Mouse (Mus musculus): Measurements from ENCODE around the gene Nectin3. TPM values are rescaled to one million over a fixed set of nuclear protein-coding genes. Genes with fewer than 3 reads are reported as not detected.

Gene Nectin3
- total and polyA plus RNA-seq, 2 experiments from 2014 or later = 29.4 to 38.4 TPM

DNA sequence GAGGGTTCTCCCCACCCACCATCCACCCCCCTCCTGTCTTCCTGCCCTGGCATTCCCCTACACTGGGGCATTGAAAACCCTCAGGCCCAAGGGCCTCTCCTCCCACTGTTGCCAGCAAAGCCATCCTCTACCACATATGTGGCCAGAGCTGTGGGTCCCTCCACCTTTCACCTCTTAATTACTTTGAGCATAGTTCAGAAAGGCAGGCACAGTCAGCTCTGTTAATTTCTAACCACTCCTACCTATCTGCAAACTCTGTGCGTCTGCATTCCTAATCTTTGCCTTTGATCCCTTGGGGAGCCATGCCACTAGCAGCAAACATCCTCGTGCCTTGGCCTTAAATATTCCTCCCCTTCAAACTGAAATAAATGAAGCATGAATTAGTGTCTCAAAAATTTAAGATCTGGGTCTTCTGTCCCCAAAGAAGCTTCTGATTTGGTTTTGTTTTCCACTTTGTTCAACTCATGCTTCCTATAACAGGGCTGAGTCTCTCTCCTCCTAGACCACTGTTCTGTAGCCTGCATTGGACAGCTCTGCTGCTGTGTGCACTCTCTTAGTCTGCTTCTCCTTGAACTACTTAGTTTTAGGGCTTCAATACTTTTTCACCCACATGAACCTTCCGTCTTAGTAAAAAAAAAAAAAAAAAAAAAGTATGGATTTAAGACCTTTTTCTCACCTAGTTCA is 9.1 kb upstream of the Nectin3 start:
- ATAC-seq (no peak), DNase-seq (ENCODE audit: low spot score) (no peak)
- Histone ChIP-seq H3K4me2 (ENCODE audit: low read depth, low read length) (no peak overlapping the region), H3K9ac (replicated peaks; ENCODE audit: low read length) (no peak overlapping the region), H3K27me3 (ENCODE audit: insufficient read depth, low read length) (no peaks in the 10 kb centered on the region), H3K4me1 (ENCODE audit: insufficient read depth, low read length) (no peaks in the 10 kb centered on the region), H3K4me3 (ENCODE audit: low read length) (no peak overlapping the region), H3K36me3 (ENCODE audit: insufficient read depth, low read length) (no peaks in the 10 kb centered on the region), H3K9me3 (ENCODE audit: low read length) (no peaks in the 10 kb centered on the region), H3K27ac (no peak overlapping the region)
- WGBS = 53% methylated on average over 3 of the region's 3 CpGs
- TF ChIP-seq CTCF (IDR thresholded peaks at IDR 0.05; ENCODE audit: low read depth) = no peak

GRCm38 (mm10) chr16:46504006-46504405 is 5.7 kb upstream of the Nectin3 start:
- no peaks in the 10 kb centered on the region for H3K9me3 ChIP-seq (ENCODE audit: low read length)
- H3K36me3 ChIP-seq (ENCODE audit: insufficient read depth, low read length) = no peaks in the 10 kb centered on the region
- no peaks in the 10 kb centered on the region for H3K27me3 ChIP-seq (ENCODE audit: insufficient read depth, low read length)
- 79% methylated on average over 4 of the region's 4 CpGs for WGBS
- H3K4me1 ChIP-seq (ENCODE audit: insufficient read depth, low read length) = no peaks in the 10 kb centered on the region
- H3K4me2 ChIP-seq (ENCODE audit: low read depth, low read length) = no peak overlapping the region
- no peak for TF ChIP-seq CTCF (IDR thresholded peaks at IDR 0.05; ENCODE audit: low read depth)
- no peak overlapping the region for H3K4me3 ChIP-seq (ENCODE audit: low read length)
- H3K9ac ChIP-seq (replicated peaks; ENCODE audit: low read length) = no peak overlapping the region
- no peak for ATAC-seq
- no peak overlapping the region for H3K27ac ChIP-seq
- no peak for DNase-seq (ENCODE audit: low spot score)

DNA sequence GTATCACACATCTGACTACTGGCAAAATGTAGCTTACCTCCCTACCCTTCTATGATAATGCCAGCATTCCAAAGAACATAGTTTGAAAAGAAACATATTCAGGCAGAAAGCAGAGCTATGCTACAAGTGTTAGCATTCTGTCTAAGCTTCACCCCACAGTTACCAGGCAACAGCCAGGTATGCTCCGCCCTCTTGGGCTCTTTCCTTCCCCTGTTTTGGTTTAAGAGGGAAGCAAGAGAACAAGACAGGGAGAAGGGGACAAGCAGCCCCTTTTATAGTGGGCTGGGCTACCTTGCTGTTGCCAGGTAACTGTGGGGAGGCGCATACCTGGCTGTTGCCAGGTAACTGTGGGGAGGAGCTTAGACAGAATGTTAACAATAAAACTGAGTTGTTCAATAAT is 4.0 kb upstream of the Nectin3 start:
- Histone ChIP-seq H3K27ac (no peak overlapping the region), H3K4me3 (ENCODE audit: low read length) (no peak overlapping the region), H3K4me1 (ENCODE audit: insufficient read depth, low read length) (peaks cover 5% of the 10 kb centered on the region; the same call in 1 of the 2 replicates), H3K27me3 (ENCODE audit: insufficient read depth, low read length) (no peaks in the 10 kb centered on the region), H3K9ac (replicated peaks; ENCODE audit: low read length) (no peak overlapping the region), H3K9me3 (ENCODE audit: low read length) (no peaks in the 10 kb centered on the region), H3K36me3 (ENCODE audit: insufficient read depth, low read length) (no peaks in the 10 kb centered on the region), H3K4me2 (ENCODE audit: low read depth, low read length) (no peak overlapping the region)
- DNase-seq (ENCODE audit: low spot score) (no peak), ATAC-seq (no peak)
- no peak for TF ChIP-seq CTCF (IDR thresholded peaks at IDR 0.05; ENCODE audit: low read depth)
- WGBS = 85% methylated on average over 2 of the region's 2 CpGs

- no peaks in the 10 kb centered on the region for H3K27me3 ChIP-seq (ENCODE audit: insufficient read depth, low read length)
- no peak for ATAC-seq
- no peaks in the 10 kb centered on the region for H3K36me3 ChIP-seq (ENCODE audit: insufficient read depth, low read length)
- DNase-seq (ENCODE audit: low spot score) = no peak
- no peaks in the 10 kb centered on the region for H3K9me3 ChIP-seq (ENCODE audit: low read length)
- WGBS = 57% methylated on average over 3 of the region's 3 CpGs
- H3K4me2 ChIP-seq (ENCODE audit: low read depth, low read length) = no peak overlapping the region
- no peak overlapping the region for H3K27ac ChIP-seq
- H3K9ac ChIP-seq (replicated peaks; ENCODE audit: low read length) = no peak overlapping the region
- no peak overlapping the region for H3K4me3 ChIP-seq (ENCODE audit: low read length)
- H3K4me1 ChIP-seq (ENCODE audit: insufficient read depth, low read length) = peaks cover 5% of the 10 kb centered on the region; the same call in 1 of the 2 replicates
- TF ChIP-seq CTCF (IDR thresholded peaks at IDR 0.05; ENCODE audit: low read depth) = no peak
Observed at GRCm38 (mm10) chr16:46500759-46501158, 2.4 kb upstream of the Nectin3 start.

- Histone ChIP-seq H3K9ac (replicated peaks; ENCODE audit: low read length) (peak overlapping the region; percentile 89), H3K4me2 (ENCODE audit: low read depth, low read length) (peak overlapping the region; percentile 64), H3K36me3 (ENCODE audit: insufficient read depth, low read length) (no peaks in the 10 kb centered on the region), H3K9me3 (ENCODE audit: low read length) (no peaks in the 10 kb centered on the region), H3K4me3 (ENCODE audit: low read length) (peak overlapping the region; percentile 94), H3K27ac (peak overlapping the region; percentile 84), H3K27me3 (ENCODE audit: insufficient read depth, low read length) (no peaks in the 10 kb centered on the region), H3K4me1 (ENCODE audit: insufficient read depth, low read length) (peaks cover 5% of the 10 kb centered on the region; the same call in 1 of the 2 replicates)
- DNase-seq (ENCODE audit: low spot score) (peak; percentile 58), ATAC-seq (no peak)
- WGBS = under 1% methylated on average over 32 of the region's 32 CpGs
- TF ChIP-seq CTCF (IDR thresholded peaks at IDR 0.05; ENCODE audit: low read depth) = no peak
Observed at GRCm38 (mm10) chr16:46497686-46498420, 472 bp downstream of the Nectin3 start.

GRCm38 (mm10) chr16:46496889-46497685 is 1.2 kb downstream of the Nectin3 start:
- peak; percentile 98 for ATAC-seq
- peak overlapping the region; percentile 64 for H3K4me2 ChIP-seq (ENCODE audit: low read depth, low read length)
- no peaks in the 10 kb centered on the region for H3K36me3 ChIP-seq (ENCODE audit: insufficient read depth, low read length)
- H3K9ac ChIP-seq (replicated peaks; ENCODE audit: low read length) = peak overlapping the region; percentile 89
- peak overlapping the region; percentile 94 for H3K4me3 ChIP-seq (ENCODE audit: low read length)
- under 1% methylated on average over 41 of the region's 78 CpGs for WGBS
- peaks cover 5% of the 10 kb centered on the region; the same call in 1 of the 2 replicates for H3K4me1 ChIP-seq (ENCODE audit: insufficient read depth, low read length)
- TF ChIP-seq CTCF (IDR thresholded peaks at IDR 0.05; ENCODE audit: low read depth) = no peak
- no peaks in the 10 kb centered on the region for H3K9me3 ChIP-seq (ENCODE audit: low read length)
- DNase-seq (ENCODE audit: low spot score) = peak; percentile 96
- no peaks in the 10 kb centered on the region for H3K27me3 ChIP-seq (ENCODE audit: insufficient read depth, low read length)
- peak overlapping the region; percentile 84 for H3K27ac ChIP-seq

Measured in hindbrain, postnatal 0 days (tissue).